Mouse (Mus musculus): ENCODE results near the gene 5830473C10Rik. TPM values are rescaled to one million over a fixed set of nuclear protein-coding genes. Genes with fewer than 3 reads are reported as not detected.

Gene 5830473C10Rik
- total RNA-seq (2021) (under 1 TPM in 1 of 2 experiments, not detected in 1; 0.17 TPM), polyA plus RNA-seq (2012; rRNA removed) (not detected in 2 replicates)
- long read RNA-seq, result 0 reads

DNA sequence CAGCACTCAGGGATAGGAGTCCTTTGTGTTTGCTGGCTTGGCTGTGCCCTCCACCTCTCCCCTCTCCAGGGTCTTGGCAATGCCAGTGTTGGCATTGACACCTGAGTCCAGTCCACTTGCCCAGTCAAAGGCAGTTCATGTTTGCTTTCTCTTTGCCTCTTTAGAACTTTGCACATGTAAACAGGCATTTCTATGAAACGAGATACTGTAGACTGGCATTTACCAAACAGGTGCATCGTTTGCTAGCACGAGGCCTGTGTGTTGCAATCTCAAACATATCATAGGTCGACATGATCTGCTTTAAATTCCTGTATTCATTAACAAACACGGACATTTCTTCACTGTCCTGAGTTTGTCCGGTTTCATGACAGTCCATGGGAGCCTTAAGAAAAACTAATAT lies at the start of gene 5830473C10Rik:
Gene 5830473C10Rik, plus strand, starts transcription at position 365 of the 400 bp plus-strand sequence.
- DNase-seq, result no peak

DNA sequence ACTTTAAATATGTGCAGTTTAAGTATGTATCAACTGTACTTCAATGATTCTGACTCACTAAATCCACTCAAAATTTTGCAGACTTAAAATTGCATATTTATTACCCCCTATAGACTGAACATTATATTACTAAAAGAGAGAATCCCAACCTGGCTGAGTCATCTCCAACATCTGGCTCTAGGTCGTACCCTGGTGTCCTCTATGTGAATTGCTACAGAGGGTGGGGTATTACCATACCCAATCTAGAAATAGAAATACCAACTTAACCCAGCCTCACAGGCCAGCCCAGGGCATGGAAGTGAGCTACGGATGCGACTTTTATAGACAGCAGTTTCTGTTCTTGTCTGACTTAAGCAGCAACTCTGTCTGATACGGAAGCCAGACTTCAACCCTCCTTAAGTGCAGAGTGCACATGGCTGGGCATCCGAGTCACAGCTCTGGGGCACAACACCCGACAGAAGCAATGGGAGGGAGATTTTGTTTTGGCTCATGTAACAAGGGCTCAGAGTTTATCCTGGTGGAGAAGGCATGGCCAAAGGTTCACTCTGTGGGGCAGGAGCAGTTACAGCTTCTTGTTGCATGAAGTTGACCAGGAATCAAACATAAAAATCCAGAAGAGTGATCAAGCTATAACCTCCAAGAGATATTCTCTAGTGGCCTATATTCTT lies 48.5 kb upstream of the 5830473C10Rik start:
- no peak for DNase-seq

DNA sequence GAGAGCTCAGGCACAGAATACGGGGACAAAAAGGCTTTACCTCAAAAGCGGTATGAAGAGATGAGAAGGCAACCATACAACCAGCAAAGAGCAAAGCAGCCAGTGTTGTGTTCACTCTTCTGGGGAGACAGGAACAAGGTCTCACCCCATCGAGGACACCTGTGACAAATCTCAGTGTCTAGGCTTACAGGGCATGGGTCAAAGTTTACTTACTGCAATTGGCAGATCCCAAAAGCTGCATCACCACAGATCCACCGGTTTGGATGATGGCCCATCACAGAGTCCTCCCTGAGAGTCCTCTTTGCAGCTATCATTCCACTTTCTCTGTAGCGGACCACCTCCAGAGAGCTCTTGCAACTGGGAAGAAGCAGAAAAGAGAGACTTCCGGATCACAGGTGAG lies 45.3 kb upstream of the 5830473C10Rik start:
- no peak for DNase-seq

DNA sequence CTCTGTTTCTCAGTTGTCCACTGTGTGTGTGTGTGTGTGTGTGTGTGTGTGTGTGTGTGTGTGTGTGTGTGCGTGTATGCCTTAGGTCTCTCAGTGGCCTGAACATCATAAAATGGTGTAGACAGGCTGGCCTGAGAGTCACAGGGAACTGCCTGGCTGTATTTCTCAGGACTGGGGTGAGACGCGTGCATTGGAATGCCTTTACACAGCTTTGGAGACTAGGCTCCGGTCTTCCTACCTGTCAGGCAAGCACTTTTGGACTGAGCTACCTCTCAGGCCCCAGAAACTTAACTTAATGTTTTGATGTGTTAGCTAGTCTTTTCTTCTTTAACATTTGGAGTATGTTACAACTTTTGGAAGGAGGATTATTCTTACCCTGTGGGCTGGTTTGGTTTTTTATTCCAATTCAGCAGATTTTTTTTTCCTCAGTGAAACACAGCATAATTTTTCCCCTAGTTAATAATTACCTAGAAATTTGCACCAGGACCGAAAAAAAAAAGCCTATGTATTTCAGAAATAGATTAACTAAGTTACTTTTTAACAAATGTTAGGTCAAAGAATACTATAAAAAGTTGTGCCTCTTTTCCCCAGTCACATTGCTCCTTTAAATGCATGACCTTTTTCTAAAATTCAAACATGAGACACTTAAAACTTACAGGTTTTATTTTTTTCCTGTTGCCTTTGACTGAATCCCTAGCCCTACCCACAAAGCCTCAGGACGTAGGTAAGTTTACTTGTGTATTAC lies 42.4 kb upstream of the 5830473C10Rik start, which contains the start of gene Afm:
Gene Afm, plus strand, starts transcription at position 577 of the 745 bp plus-strand sequence.
- DNase-seq, result no peak

DNA sequence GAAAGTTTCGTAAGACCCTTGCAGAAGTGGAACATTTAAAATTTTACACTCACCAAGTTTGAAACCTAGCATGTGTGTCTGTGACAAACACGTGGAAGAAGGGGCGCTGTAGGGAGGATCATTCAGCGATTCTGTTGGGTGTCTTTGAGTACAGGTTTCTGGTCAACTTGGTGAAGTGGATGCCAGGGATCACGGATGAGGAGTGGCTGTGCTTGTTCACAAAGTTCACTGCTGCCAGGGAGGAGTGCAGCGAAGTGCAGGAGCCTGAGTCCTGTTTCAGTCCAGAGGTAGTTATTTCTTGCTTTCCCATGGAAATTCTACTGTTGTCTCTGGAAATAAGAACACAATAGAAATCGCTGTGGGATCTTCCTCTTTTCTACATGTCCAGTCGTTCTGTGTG lies 9.7 kb upstream of the 5830473C10Rik start:
- no peak for DNase-seq

DNA sequence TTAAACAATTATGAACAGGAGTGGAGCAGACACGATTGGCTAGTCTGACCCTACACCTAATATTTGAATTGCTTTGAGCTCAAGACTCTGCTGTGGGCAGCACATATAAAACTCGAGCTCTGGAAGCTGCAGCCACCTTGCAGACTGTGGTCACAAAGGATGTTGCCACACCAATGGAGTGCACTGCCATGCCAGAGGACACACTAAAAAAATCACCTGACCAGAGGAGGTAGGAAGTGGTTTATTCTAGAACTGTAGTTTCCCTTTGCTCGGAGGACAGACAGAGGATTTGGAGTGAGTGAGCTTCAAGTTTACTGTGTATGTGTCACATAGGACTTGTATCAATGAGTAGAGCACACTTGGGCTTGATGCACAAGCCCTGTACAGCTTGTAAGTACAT lies 4.9 kb upstream of the 5830473C10Rik start:
- DNase-seq, result no peak

DNA sequence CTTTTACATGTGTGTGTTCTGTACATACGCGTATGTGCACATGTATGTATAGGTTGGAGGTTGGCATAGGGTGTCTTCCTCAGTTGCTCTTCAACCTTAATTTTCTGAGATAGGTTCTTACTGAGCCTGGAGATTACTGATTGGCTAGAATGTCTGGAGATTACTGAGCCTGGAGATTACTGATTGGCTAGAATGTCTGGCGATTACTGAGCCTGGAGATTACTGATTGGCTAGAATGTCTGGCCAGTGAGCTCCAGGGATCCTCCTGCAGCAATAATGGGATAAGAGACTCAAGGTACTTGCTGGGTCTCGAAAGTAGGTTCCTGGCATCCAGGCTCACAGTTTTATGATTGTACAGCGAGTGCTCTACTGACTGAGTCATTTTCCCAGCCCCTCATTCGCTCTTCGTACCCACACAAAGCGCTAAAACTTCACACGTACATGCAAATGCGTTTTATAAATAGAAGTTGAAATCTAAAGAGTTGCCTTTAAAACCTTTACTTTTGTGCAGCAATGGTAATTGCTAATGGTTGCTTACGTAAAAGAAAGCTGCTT lies 891 bp downstream of the 5830473C10Rik start:
- DNase-seq, result no peak

DNA sequence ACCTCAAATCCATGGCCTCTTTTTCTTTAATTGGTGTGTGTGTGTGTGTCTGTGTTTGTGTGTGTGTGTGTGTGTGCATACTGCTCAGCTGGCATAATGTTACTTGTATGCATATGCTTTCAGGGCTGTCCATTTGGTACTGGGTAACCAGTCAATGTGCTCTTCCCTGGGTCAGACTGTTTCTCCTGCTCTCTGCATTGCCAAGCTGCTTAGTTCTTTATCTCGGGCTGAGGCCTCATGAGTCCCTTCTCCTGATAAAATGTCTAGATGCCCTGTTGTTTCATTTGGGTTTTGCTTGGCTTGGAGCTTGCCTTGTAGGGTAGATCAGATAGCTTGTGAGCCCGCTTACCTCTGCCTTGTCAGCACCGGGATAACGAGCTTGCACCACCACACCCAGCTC lies 2.0 kb downstream of the 5830473C10Rik start:
- no peak for DNase-seq

DNA sequence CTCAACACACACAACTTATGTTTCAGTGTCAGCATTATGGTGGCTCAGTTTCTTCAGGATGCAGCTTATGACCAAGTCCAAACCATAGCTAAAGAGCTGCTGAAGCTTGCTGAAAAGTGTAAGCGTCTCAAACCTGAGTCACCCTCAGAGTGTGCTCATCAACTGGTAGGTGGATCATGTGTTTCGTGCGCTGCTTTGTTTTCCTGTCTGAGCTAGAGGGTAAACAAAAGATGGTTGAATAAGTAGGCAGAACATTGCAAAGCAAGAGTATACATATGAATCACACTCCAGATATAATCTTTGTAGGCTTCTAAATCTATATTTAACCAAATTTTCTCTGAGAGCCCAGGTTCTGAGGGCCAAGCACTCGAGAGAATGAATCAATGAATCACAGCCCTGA lies 3.3 kb downstream of the 5830473C10Rik start:
- DNase-seq, result no peak

DNA sequence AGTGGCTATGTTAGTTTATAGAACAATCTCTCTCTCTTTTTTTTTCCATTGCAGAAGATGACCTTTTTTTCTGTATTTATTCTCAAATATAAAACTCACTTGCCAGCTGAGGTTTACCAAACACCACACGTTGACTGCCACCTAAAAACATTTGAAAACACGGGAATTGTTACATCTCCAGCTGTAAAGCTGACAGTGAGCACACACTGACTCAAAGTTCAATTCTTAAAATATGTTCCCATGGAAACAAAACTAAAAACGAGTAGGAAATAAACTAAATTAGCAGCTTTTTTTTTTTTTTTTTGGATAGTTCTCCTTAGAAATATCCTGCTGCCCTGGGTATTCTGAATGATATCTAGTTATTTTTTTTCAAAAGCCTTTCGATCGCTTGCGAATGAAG lies 4.3 kb downstream of the 5830473C10Rik start:
- DNase-seq, result no peak

DNA sequence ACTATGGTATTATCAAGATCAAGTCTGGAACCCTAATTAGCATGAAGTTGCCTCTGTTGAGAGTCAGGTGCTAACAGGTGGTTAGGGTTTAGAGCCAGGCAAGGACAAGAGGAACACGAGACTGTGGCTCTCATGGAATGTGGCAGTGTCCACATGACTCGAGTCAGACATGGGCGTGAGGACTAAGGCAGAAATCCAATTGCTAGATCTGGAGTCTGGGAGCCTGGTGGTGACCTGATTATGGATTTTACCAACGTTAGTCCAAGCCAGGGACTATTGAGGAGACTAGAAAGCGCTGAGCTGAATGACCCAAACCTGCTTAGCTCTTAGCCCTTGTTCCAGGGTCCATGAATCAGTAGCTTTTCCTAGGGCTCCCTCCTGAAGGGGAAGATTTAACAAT lies 6.9 kb downstream of the 5830473C10Rik start:
- no peak for DNase-seq

DNA sequence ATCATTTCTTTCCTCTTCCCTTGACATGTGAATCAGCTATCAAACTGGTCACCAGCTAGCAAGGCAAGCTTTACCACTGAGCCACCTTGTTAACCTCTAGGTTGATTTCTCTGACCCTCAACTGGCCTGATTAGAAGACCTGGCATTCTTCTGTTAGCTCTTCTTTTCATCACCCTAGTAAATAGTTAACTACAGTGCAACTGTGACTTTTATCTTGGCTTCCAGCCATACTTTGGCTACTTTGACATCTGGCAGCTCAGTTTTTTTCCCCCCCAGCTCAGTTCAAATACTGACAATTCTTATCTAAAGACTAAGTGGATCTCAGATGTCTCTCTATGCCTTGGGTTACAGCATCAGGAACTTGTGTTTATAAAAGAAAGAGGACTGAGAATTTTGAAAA lies 7.4 kb downstream of the 5830473C10Rik start:
- DNase-seq, result no peak

DNA sequence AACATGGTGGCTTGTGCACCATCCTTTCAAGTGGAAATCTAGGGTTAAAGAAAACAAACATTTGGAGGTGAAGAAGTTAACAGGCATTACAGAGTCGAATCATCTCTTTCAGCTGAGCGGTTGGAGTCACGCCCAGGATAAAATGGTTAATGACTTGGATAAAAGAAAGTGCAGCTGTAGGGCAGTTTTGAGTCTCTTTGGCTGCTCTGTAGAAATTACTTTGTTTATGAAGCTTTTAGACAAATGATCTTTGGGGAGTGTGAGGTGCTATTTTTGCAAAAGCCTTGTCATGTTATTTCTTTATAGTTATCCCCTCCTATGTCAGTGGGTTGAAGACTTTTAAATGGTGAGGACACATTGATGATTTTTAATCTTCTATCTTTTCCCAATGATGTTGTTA lies 10.3 kb downstream of the 5830473C10Rik start:
- DNase-seq, result no peak

DNA sequence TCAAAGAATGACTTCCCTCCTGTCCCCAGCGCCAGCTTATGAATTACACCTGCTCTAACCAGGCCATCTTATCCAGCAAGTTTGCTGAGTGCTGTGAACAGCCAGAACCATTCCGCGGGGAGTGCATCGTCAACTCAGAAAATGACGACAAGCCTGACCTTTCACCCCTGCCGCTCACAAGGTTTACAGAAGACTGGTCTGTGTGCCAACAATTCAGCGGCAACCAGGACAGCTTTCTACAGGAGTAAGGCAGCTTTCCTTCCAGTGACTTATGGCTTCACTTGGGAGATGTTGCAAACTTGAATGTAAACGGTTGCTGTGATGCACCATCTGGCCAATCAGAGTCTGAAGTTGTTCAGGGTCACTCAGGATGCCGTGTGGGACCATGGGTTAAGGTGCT lies 16.8 kb downstream of the 5830473C10Rik start:
- DNase-seq, result no peak

DNA sequence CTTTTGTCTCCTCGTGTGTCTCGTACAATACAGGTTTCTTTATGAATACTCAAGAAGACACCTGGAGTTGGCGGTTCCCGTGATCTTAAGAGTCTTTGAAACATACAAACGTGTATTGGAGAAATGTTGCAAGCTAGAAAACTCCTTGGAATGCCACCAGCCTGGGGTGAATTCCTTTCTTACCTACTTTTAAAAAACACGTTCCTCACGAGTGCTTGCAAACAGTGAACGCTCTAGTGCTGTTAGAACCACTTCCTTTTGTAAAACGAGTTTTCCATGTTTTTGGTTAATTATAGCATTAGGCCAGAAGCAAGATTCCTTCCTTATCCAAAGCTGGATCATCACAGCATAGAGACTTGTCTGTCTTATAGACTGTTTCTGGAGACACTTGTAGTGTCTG lies 18.6 kb downstream of the 5830473C10Rik start:
- DNase-seq, result no peak

DNA sequence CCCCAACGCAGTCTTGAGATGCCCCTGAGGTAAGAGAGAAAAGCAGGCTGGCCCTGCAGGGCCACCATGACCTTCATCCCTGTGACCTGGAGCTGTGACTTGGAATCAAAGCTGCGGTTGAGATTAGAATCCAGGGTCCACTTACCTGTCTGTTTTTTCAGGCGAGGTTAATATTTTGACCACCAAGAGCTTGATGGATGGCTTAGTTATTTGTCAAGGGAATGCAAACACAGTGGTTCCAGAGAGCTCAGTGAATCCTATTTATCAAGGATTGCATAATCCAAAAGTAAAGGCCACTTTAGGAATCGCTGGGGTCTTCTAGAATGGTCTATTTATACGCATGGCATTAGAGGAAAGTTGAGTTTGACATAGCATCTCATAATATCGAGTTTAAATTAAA lies 21.3 kb downstream of the 5830473C10Rik start:
- DNase-seq, result no peak

DNA sequence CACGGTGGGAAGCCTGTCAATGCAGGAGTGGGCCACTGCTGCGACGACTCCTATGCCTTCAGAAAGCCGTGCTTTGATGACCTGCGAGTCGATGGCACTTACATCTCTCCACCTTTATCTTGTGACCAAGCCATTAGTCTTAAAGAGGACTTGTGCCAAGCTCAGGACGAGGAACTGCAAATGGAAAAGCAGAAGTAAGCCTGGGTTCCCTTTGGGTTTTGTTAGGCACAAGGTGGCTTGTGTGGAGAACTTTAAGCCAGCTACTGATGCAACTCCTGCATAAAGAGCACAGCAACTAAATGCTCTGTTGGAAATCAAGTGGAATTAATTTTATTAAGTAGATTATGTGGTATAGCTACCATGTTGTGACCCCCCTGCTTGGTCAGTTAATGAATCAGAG lies 23.9 kb downstream of the 5830473C10Rik start:
- DNase-seq, result no peak

DNA sequence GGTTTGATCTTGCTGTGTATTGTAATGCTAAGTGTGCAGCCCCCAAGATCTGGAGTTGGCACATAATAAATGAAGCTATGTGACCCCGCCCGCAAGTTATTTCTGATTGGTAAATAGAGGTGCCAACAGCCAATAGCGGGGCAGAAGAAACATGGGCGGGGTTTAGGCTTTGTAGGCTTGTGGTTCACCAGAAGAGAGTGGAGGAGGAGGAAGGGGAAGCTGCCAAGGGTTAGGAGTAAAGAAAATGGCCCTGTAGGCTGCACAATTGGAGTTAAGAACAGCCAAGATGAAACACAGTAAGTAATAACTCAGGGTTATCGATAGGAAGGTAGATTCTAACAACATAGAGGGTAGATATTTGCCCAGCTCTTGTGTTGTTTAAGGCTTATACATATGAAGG lies 25.6 kb downstream of the 5830473C10Rik start:
- DNase-seq, result no peak

DNA sequence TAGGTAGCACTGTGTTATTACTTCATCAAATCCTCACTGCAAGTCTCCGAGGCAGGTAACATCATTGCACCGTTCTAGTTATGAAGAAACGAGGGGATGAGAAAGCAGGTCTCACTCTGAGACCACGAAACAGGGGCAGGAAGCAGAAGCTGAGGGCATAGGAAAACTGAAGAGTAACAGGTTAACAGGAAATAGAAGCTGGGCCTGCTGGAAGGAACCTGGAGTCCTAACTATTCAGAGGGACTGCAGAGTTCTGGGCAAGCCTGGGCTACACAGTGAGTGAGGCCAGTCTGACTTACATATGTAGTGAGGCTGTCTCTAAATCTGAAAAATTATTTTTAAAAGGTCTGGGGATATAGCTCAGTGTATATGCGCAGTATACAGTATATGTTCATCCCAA lies 27.2 kb downstream of the 5830473C10Rik start:
- no peak for DNase-seq

DNA sequence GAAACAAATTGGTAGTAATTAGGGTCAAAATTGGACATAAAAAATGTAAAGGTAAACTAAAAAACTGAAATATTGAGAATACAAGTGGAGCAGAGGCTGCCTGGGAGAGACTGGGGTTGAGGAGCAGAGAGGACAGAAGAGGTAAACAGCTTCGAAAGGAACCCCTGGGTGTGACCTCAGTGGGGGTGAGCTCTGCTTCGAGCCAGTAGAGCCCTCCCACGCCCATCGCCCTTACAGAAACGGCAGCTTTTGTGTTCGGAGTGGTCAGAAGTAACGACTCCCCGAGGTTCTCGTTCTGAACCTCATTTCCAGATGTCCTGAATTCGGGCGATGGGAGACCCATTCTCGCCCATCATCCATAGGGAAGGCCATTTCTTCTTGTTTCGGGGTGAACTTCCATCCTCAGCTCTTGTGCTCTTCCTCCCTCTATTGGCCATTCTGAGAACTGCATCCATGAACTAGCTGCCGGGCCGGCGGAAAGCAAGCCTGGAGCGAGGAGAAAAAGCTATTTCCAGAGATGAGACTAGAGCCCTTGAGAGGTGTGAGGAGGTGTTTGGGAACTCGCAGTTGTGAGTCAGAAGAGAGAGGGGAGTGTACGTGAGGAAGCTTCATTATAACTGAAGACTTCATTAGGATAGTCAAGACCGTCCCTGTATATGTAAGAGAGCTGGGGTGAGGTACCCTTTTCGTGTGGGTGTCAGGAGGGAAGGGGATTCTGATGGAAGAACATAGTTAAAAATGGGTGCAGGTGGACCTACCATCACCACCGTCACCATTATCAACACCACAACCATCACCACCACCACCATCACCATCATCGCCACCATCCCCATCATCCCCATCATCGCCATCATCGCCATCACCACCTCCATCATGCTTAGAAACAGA lies 28.0 kb downstream of the 5830473C10Rik start:
- DNase-seq, result peak; percentile 67

DNA sequence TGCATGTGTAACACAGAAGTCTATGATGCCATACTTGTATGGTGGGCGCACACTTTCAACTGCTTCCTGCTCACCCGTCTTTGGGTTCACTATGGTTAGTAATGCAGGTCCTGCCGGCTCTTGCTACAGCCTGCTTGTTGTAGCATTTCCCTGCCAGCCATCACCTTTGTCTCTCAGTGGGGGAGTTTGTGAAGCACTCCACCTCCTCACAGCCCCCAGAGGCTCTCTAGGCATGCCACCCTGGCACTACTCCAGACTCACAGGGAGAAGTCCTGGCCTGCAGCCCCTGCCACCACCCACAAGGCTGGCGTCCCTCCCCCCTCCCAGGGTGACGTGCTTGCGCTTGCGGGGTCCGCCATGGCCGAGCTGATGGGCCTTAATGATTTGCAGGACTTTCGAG lies 29.8 kb downstream of the 5830473C10Rik start:
- DNase-seq, result no peak

DNA sequence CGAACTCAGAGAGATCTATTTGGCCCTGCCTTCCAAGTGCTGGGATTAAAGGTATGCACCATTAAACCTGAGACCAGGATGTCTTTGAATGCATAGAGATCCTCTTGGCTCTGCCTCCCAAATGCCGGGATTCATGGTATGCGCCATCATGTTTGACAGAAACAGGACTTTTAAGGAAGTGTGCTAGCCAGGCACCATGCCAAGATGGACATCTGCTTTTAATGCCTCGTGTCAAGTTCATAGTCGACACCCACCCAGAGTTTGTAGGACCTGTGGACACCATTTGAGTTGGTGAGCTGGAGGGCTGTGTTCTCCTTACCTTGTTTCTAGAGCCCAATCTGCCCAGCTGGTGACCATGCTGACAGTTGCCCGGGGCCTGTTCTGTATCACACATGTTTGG lies 31.0 kb downstream of the 5830473C10Rik start:
- DNase-seq, result no peak

Measured in adrenal gland, adult 2 months (tissue).